Mouse (Mus musculus) naive thymus-derived CD4-positive, alpha-beta T cell, adult 2 months (primary cell): ENCODE data around the gene Rab24.

Experiments
- DNase-seq: peaks from one replicate; pipeline ENCODE4 v3.0.0-alpha.2; 2011; ENCODE audit warnings: low read depth

Gene Rab24

GRCm38 (mm10) chr13:55329109-55329682 lies 7.5 kb upstream of the Rab24 start:
- DNase-seq = no peak

DNA sequence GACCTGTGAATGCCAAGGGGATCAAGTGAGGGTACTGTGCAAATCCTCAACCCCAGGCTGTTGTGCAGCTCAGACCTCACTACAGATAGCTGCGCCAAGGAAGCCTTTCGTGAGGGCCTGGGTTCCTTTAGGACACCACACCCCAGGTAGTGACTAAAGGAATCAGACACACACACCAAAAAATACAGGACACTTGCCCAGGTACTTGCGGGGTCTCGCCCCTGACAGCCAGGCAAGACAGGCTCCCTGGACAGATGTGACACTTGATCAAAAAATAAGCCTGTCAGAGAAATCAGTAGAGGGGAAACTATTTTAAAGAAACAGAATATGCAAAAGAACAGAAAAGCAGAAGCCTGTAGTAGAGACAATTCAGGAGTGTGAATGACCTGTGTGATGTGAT lies 6.9 kb upstream of the Rab24 start:
- DNase-seq = peak; percentile 37

DNA sequence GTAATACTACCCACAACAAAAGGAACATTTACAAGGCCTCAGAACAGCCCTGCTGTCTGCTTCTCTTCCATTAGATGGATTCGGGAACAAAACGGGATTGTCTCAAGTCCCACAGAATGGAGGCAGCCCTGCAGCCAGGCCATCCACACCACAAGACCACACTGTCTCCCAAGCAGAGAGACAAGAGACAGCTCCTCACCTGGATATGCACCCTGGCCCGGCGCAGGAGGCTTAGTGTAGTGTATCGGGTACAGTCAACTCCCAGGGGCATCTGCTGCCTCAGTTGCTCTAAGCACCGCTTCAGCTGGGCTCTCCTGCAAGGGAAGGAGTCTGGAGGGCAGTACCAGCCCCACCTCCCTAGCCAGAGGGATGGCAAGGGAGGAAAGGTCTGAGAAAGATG lies 6.4 kb upstream of the Rab24 start:
- DNase-seq = no peak

DNA sequence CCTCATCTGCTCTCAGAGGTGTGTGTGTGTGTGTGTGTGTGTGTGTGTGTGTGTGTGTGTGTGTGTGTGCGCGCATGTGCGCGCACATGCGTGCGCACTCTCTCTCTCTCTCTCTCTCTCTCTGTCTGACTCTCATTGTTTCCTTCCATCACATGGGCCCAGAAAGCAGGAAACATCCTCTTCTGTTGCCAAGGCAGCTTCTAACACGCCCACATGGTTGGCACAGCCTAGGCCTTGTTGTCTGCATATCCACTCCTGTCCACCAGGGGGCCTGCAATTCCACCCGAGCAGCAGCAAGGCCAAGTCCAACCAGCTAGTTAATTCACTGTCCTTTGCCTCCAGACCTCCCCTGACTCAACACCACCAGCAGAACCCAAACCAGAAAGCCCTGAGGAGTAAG lies 5.9 kb upstream of the Rab24 start:
- peak; percentile 96 for DNase-seq

DNA sequence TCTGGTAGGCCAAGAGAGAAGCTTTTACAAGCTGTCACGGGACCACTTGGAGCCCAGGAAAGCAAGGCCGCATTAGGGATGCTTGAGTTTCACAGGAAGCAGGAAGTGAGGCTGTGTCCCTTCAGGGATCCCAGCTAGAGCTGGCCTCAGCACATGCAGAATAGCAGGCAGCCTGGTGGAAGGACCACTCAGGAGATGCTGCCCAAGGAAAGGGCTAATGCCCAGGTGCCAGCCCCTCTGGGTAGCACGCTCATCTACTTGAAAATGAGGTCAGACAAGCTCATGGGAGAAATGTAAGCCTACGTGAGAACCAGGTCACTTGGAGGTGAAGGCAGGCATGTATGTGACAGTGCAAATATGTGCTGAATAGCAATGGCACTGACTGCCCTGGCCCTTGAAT lies 5.4 kb upstream of the Rab24 start:
- no peak for DNase-seq

DNA sequence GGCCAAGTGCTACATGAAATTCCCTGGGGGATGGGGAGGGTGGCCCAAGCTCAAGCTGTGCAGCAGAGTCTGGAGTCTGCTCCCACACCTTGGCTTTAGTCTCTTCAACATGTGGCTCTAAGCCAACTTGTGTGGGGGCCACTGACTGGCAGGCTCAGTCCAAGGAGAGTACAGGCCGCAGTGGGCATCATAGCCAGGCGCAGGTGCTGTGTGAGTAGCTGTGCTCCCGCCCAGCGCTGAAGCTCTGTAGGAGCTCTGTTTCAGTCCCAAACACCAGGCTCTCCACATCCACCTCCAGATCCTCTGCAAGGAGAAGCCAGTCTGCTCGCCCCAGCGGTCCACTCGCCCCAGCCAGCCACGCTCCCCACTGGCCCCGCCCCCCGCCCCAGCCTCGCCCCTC lies 3.9 kb upstream of the Rab24 start:
- no peak for DNase-seq

DNA sequence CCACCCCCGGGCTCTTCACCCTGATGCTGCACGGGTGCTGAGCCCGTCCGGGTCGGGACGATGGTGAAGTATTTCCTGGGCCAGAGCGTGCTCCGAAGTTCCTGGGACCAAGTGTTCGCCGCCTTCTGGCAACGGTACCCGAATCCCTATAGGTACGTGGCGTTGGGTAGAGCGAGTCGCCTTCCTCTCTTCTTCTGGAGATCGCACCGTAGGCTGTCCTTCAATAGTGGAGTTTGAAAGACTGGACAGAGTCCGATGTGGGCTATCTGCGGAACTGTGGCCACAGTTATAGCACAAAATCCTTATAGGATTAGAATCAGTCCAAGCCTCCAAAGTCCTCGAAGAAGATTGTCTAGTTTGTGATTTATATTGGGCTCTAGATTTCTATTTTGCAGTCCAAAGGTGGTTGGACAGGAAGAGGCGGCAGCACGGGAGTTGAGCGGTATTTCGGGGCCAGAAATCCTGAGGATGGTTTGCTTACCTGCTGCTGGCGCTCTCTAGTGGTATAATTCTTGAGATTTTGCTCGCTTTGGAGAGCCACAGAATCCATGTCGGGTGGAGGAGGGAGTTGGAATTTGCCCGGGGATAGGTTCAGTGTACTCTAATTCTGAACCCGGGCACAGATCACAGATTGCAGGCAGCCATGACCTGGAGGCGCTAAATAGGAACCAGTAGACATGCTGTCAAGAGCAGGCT lies 532 bp upstream of the Rab24 start:
- peak; percentile 66 for DNase-seq

- no peak for DNase-seq
These were observed 1.7 kb downstream of the Rab24 start, which contains the start of gene Prelid1 for GRCm38 (mm10) chr13:55319931-55320533. Gene Prelid1 (plus strand): TSS chr13:55320500.

- DNase-seq = no peak
These were observed 3.4 kb downstream of the Rab24 start for GRCm38 (mm10) chr13:55318351-55318750.

- no peak for DNase-seq
These were observed 6.8 kb downstream of the Rab24 start for GRCm38 (mm10) chr13:55314891-55315412.

- no peak for DNase-seq
These were observed 8.7 kb downstream of the Rab24 start for GRCm38 (mm10) chr13:55313051-55313450.

DNA sequence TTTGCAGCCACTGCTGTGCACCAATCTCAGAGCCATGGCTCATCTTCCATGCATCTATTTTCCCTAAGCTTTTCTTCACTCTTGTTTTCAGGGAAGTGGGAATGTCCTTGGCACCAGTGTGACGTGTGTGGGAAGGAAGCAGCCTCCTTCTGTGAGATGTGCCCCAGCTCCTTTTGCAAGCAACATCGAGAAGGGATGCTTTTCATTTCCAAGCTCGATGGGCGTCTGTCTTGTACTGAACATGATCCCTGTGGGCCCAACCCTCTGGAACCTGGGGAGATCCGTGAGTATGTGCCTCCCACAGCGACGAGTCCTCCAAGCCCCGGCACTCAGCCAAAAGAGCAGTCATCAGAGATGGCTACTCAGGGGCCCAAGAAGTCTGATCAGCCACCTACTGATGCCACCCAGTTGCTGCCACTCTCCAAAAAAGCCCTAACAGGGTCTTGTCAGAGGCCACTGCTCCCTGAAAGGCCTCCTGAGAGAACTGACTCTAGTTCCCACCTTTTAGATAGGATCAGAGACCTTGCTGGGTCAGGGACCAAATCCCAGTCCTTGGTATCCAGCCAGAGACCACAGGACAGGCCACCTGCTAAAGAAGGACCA lies 9.6 kb downstream of the Rab24 start:
- no peak for DNase-seq

- DNase-seq = no peak
These were observed 20.8 kb downstream of the Rab24 start for GRCm38 (mm10) chr13:55300913-55301312.

GRCm38 (mm10) chr13:55296760-55297159 lies 25.0 kb downstream of the Rab24 start:
- no peak for DNase-seq

DNA sequence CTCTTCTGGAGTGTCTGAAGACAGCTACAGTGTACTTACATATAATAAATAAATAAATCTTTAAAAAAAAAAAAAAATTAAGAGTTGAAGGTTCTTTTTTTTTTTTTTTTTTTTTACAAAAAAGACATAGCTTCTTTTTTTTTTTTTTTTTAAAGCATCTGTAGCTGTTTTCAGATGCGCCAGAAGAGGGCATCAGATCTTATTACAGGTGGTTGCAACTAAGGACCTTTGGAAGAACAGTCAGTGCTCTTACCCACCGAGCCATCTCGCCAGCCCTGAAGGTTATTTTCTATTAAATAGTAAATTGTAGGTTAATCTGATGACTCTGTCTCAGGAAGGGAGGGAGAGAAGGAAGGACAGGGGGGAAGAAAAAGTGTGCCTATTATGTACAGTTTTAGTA lies 32.9 kb downstream of the Rab24 start:
- peak; percentile 34 for DNase-seq

DNA sequence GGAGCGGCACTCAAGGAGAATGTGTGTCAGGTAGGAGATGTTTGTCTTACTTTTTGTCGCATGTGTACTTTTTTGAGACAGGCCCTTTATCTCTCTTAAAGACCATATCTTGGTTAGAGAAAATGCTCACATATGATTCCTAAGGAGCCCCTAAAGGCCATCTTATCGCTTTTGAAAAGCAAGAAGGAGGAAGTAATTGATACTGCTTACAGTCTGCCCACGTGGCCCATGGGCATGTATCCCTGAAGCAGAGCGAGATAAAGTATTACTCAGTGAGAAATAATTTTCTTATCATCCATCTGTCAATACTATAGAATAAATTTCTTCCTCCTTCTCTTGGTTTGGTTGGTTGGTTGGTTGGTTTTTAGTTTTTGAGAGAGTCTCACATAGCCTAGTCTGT lies 44.1 kb downstream of the Rab24 start:
- no peak for DNase-seq

GRCm38 (mm10) chr13:55277203-55277602 lies 44.5 kb downstream of the Rab24 start:
- no peak for DNase-seq
